Mouse (Mus musculus): ENCODE results near the gene C1qa. TPM values are rescaled to one million over a fixed set of nuclear protein-coding genes. Genes with fewer than 3 reads are reported as not detected.

The C1qa gene
- polyA plus RNA-seq, 1 experiment from 2014 or later: 4.5 TPM

DNA sequence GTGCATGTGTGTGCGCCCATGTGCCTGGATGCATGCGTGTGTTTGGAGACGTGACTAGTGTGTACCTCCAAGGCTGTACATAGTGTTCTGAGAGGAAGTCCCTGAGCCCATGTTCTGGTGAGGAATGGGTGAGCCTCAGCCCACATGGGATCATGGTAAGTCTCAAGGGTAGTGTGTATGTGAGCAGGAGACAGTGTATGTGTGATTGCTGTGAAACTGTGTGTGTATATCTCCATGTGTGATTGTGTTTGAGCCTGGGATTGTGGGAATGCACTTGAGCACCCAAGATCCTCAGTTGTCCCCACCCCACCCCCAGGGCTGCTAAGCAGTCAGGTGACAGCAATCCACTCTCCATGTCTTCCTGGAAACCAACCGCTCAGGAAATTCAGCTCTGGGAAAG lies 3.8 kb downstream of the C1qa start:
- no peaks in the 10 kb centered on the region for H3K9me3 ChIP-seq
- H3K27ac ChIP-seq: no peak overlapping the region
- H3K4me1 ChIP-seq: peaks cover 26% of the 10 kb centered on the region
- H3K27me3 ChIP-seq (ENCODE audit: poor library complexity, severe bottlenecking): peaks cover 69% of the 10 kb centered on the region
- H3K4me3 ChIP-seq: no peak overlapping the region
- DNase-seq (ENCODE audit: extremely low spot score, low spot score): no peak
- H3K36me3 ChIP-seq (replicated peaks): no peaks in the 10 kb centered on the region
- WGBS: 69% methylated on average over 4 of the region's 4 CpGs

DNA sequence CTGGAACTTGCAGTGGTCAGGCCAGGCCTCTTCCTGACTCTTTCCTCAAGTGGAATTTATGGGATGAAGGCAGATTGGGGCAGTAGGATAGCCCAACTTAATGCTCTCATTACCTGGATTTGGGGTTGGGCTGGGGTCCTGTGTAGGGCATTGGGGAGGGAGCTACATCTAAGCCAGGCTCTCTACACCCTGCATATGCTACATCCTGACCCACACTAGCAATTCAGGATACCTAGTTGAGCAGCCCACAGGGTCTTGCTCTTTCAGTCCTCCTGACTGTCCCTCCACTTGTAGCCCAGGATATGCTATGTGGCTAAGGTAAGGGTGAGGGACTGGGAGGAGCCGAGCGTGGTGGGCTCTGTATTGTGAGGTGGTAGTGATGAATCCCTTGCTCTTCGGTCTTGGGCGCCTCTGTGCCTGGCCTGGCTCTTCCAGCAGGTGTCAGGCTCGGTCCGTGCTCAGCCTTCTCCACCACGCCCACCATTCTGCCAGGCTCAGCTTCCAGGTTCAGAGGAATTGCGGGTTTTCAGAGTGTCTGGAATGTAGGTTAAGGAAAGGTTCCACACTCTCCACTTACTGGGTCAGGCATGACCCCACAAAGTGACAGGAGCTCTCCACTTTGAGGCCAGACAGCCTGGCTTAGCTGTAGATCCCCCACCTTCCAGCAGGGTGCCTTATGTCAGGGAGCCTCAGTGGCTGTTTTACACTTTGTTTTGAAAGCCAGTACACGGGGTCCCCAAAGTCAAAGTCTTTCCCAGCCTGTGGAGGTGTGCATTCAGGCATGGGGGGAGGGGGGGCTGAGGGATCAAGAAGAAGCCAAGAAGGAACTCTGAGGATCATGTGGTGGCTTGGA lies 4.7 kb downstream of the C1qa start:
- 7% methylated on average over 9 of the region's 9 CpGs for WGBS
- Histone ChIP-seq H3K27ac (no peak overlapping the region), H3K9me3 (no peaks in the 10 kb centered on the region), H3K36me3 (replicated peaks) (no peaks in the 10 kb centered on the region), H3K4me3 (no peak overlapping the region), H3K4me1 (peaks cover 26% of the 10 kb centered on the region), H3K27me3 (ENCODE audit: poor library complexity, severe bottlenecking) (peaks cover 69% of the 10 kb centered on the region)
- peak; percentile 59 for DNase-seq (ENCODE audit: extremely low spot score, low spot score)

DNA sequence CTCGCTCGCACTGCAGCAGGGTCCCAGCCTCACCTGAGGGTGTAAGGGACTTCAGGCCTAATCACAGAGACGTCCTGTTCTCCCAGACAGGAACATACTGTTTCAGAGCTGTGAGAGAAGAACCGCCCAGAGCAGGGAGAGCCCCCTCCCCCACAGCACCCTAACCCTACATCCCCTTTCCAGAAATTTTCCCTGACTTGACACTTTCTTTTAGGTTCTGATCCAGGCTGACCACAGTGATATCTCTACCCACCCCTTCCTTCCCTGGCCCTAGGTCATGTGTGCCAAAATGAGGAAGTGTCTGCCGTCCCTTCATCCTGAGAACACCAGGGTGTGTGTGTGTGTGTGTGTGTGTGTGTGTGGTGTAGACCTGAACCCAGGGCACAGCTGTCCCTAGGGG lies 5.8 kb downstream of the C1qa start, which contains the start of gene C1qc:
Gene C1qc (minus strand): TSS at position 255 of the 400 bp plus-strand sequence.
- Histone ChIP-seq H3K4me1 (peaks cover 26% of the 10 kb centered on the region), H3K36me3 (replicated peaks) (no peaks in the 10 kb centered on the region), H3K27ac (no peak within 1 kb of the TSS), H3K4me3 (no peak within 1 kb of the TSS), H3K9me3 (no peaks in the 10 kb centered on the region), H3K27me3 (ENCODE audit: poor library complexity, severe bottlenecking) (peaks cover 64% of the 10 kb centered on the region)
- no peak for DNase-seq (ENCODE audit: extremely low spot score, low spot score)
- 64% methylated on average over 5 of the region's 5 CpGs for WGBS

DNA sequence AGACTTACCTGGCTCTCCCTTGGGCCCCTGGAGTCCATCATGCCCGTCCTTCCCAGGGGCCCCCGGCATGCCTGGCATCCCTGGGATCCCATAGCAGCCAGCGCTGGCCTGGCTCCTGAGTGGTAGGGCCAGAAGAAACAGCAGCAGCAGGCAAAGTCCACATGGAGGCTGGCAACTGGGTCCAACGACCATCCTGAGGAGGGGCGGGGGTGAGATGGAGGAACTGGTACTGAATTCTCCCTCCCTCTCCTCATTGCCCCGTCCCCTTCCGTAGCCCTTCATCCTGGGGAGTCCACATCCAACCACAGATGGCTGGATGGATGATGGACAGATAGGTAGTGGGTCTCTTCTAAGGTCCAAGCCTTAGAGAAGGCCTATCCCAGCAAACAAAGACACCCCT lies 6.2 kb downstream of the C1qa start:
- peaks cover 26% of the 10 kb centered on the region for H3K4me1 ChIP-seq
- H3K27ac ChIP-seq: no peak overlapping the region
- H3K36me3 ChIP-seq (replicated peaks): no peaks in the 10 kb centered on the region
- H3K4me3 ChIP-seq: no peak overlapping the region
- no peaks in the 10 kb centered on the region for H3K9me3 ChIP-seq
- WGBS: 66% methylated on average over 7 of the region's 7 CpGs
- DNase-seq (ENCODE audit: extremely low spot score, low spot score): no peak
- peaks cover 59% of the 10 kb centered on the region for H3K27me3 ChIP-seq (ENCODE audit: poor library complexity, severe bottlenecking)

DNA sequence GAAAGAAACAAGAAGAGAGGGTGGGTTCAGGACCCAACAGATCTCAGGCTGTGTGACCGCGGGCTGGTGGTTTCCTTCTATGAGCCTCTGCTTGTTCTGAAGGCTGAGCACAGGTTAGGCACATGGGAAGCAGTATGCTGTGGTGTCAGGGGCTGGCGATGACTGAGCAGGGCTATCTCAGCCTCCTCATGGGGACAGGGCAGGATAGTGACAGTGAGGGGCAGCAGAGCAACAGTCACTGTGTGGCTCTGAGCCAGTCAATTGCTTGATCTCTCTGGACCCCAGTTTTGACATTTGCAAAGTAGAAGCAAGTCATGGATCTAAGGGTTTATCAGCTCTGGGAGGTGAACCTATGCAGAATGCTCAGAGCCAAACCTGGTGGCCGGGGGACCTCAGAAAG lies 7.5 kb downstream of the C1qa start:
- 85% methylated on average over 4 of the region's 4 CpGs for WGBS
- Histone ChIP-seq H3K4me3 (no peak overlapping the region), H3K36me3 (replicated peaks) (no peaks in the 10 kb centered on the region), H3K27me3 (ENCODE audit: poor library complexity, severe bottlenecking) (peaks cover 47% of the 10 kb centered on the region), H3K4me1 (peaks cover 21% of the 10 kb centered on the region), H3K27ac (no peak overlapping the region), H3K9me3 (no peaks in the 10 kb centered on the region)
- DNase-seq (ENCODE audit: extremely low spot score, low spot score): no peak

DNA sequence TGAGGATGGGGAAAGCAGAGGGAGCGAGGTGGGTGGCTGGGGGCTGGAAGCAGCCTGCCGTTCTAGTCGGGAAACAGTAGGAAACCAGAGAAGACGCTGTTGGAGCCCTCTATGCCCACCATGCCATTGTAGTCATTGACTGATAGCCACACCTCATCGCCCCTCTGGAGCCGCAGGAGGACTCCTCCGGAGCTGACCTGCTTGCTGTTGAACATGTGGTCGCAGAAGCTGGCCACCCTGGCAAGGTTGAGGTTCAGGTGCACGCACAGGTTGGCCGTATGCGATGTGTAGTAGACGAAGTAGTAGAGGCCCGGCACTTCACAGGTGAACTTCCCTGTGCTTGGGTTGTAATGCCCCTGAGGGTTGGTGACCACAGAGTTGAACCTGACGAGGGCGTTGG lies 8.6 kb downstream of the C1qa start:
- 94% methylated on average over 15 of the region's 15 CpGs for WGBS
- no peak for DNase-seq (ENCODE audit: extremely low spot score, low spot score)

DNA sequence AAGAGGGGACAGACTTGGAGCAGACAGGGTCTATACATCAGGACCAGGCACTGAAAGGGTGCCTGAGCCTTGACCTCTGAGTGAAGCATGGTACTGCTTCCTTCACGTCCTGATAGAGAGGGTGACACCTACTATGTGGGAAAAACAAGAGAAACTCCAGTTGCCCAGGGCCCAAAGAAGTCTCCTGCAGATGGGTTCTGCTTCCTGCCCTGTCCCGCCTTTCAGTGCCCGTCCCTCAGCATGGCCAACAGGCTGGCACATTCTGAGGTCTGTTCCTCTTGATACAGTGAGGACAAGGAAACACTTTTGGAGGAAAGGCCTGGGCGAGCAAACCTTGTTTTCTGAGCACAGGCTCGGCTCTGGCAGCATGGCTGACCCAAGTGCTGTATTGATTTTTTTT lies 10.9 kb downstream of the C1qa start:
- no peak overlapping the region for H3K4me3 ChIP-seq
- H3K27me3 ChIP-seq (ENCODE audit: poor library complexity, severe bottlenecking): peaks cover 13% of the 10 kb centered on the region; the same call in 1 of the 2 replicates
- DNase-seq (ENCODE audit: extremely low spot score, low spot score): no peak
- WGBS: 76% methylated on average over 5 of the region's 5 CpGs
- no peaks in the 10 kb centered on the region for H3K9me3 ChIP-seq
- no peak overlapping the region for H3K27ac ChIP-seq
- H3K36me3 ChIP-seq (replicated peaks): no peaks in the 10 kb centered on the region
- no peaks in the 10 kb centered on the region for H3K4me1 ChIP-seq

More for the DNA sequence above, 8.6 kb downstream of the C1qa start:
- peaks cover 35% of the 10 kb centered on the region for H3K27me3 ChIP-seq (ENCODE audit: poor library complexity, severe bottlenecking)
- H3K36me3 ChIP-seq (replicated peaks): no peaks in the 10 kb centered on the region
- no peaks in the 10 kb centered on the region for H3K9me3 ChIP-seq
- H3K4me3 ChIP-seq: no peak overlapping the region
- no peak overlapping the region for H3K27ac ChIP-seq
- H3K4me1 ChIP-seq: peaks cover 11% of the 10 kb centered on the region

DNA sequence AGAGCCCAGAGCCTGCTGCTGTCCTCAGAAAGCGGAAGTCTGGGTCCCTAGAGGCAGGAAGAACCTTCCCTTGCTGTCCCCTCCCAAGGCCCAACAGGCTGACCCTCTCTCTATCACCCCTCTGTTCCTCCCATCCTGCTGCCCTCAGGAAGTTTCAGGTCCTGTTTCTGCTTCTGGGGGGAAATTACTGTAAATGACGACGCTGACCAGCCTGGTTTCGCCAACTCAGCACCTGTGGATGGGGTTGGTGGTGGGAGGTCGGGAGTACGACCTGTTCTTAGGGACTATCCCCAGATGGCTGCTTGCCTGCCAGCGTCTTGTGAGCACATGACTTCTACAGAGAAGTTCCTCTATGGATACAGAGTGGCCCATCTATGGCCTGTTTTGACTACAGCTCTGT lies 12.5 kb downstream of the C1qa start, which contains the start of gene C1qb:
Gene C1qb (minus strand): TSS at position 87 of the 400 bp plus-strand sequence.
- H3K27ac ChIP-seq: no peak within 1 kb of the TSS
- no peaks in the 10 kb centered on the region for H3K4me1 ChIP-seq
- H3K4me3 ChIP-seq: no peak within 1 kb of the TSS
- DNase-seq (ENCODE audit: extremely low spot score, low spot score): no peak
- H3K9me3 ChIP-seq: no peaks in the 10 kb centered on the region
- H3K27me3 ChIP-seq (ENCODE audit: poor library complexity, severe bottlenecking): peaks cover 5% of the 10 kb centered on the region; the same call in 1 of the 2 replicates
- no peaks in the 10 kb centered on the region for H3K36me3 ChIP-seq (replicated peaks)
- WGBS: 82% methylated on average over 7 of the region's 7 CpGs

DNA sequence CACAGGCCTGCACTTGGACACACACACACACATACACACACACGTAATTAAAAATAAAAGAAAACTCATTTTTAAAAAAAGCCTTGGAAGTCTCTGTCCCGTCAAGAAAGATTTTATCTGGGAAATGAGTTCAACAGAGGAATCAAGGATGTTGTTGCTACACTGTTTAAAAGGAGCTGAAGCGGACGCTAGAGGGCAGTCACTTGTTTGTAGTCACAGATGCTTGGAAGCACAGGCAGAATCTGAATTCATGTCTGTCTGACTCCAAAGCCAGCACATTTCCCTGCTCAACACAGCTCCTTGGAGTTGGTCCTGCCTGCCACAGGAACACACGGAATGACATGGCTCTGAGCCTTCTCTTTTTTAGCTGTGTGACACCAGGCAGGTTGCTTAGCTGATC lies 20.0 kb downstream of the C1qa start:
- H3K36me3 ChIP-seq (replicated peaks): no peaks in the 10 kb centered on the region
- H3K9me3 ChIP-seq: no peaks in the 10 kb centered on the region
- no peak overlapping the region for H3K27ac ChIP-seq
- DNase-seq (ENCODE audit: extremely low spot score, low spot score): no peak
- H3K27me3 ChIP-seq (ENCODE audit: poor library complexity, severe bottlenecking): no peaks in the 10 kb centered on the region; the same call in 1 of the 2 replicates
- no peak overlapping the region for H3K4me3 ChIP-seq
- no peaks in the 10 kb centered on the region for H3K4me1 ChIP-seq
- WGBS: 24% methylated on average over 5 of the region's 5 CpGs

DNA sequence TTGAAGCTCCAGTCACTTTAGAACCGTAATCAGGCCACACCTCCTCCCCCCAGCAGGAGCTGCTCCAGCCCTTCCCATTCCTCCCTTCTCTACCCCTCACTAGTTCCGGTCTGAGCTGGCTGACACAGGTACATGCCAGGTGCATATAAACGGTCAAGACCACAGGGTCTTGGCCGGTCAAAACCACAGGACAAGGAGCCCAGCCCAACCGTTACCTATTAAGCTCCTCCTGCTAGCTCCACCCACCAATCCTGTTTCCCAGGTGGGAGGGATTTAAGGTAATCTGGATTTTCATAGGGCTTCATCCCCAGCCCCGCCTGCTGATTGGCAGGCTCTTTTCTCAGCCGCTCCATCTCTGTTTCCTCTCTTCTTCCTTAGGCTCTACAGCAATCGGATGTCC lies 20.4 kb downstream of the C1qa start:
- 53% methylated on average over 8 of the region's 8 CpGs for WGBS
- no peaks in the 10 kb centered on the region for H3K36me3 ChIP-seq (replicated peaks)
- H3K9me3 ChIP-seq: no peaks in the 10 kb centered on the region
- no peak for DNase-seq (ENCODE audit: extremely low spot score, low spot score)
- H3K27ac ChIP-seq: no peak overlapping the region
- H3K4me1 ChIP-seq: no peaks in the 10 kb centered on the region
- no peaks in the 10 kb centered on the region; the same call in 1 of the 2 replicates for H3K27me3 ChIP-seq (ENCODE audit: poor library complexity, severe bottlenecking)
- no peak overlapping the region for H3K4me3 ChIP-seq

DNA sequence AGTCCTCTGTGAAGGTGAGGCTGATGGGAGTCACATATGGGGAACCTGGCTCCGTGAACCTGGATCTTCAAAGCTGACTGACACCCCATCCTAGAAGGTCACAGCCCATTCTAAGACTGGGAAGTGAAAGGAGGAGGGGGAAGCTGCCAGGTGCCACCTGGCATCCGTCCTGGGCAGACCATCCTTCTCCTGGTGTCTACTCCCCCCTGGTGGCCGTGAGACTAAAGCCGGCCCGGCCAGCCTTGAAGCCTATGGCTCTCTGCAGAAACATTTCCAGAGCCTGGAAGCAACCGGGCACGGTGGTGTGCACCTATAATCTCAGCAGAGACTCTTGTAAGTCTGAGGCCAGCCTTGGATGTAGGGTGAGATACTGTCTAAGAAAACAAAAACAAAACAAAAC lies 21.6 kb downstream of the C1qa start:
- no peaks in the 10 kb centered on the region for H3K36me3 ChIP-seq (replicated peaks)
- no peaks in the 10 kb centered on the region; the same call in 1 of the 2 replicates for H3K27me3 ChIP-seq (ENCODE audit: poor library complexity, severe bottlenecking)
- DNase-seq (ENCODE audit: extremely low spot score, low spot score): peak; percentile 51
- no peaks in the 10 kb centered on the region for H3K4me1 ChIP-seq
- no peaks in the 10 kb centered on the region for H3K9me3 ChIP-seq
- no peak overlapping the region for H3K27ac ChIP-seq
- 26% methylated on average over 7 of the region's 7 CpGs for WGBS
- no peak overlapping the region for H3K4me3 ChIP-seq

DNA sequence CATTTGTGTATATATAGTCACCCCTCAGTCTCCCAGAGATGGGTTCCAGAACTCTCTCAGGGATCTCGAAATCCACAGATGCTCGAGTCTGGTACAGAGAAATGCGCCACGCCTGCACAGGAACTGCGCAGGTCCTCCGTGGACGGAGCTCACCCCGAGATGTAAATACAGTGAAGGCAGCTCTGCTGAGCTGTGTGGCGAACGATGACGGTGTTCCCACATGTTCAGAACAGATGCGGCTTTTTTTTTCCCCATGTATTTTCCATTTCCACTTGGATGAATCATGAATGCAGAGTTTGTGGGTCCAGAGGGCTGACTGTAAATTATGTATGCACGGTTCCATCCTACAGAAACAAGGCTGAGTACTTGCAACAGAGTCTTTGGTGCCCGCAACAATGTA lies 23.6 kb downstream of the C1qa start:
- no peaks in the 10 kb centered on the region for H3K9me3 ChIP-seq
- no peak overlapping the region for H3K4me3 ChIP-seq
- no peak for DNase-seq (ENCODE audit: extremely low spot score, low spot score)
- WGBS: 95% methylated on average over 14 of the region's 14 CpGs
- H3K4me1 ChIP-seq: no peaks in the 10 kb centered on the region
- no peak overlapping the region for H3K27ac ChIP-seq
- H3K27me3 ChIP-seq (ENCODE audit: poor library complexity, severe bottlenecking): no peaks in the 10 kb centered on the region; the same call in 1 of the 2 replicates
- no peaks in the 10 kb centered on the region for H3K36me3 ChIP-seq (replicated peaks)

DNA sequence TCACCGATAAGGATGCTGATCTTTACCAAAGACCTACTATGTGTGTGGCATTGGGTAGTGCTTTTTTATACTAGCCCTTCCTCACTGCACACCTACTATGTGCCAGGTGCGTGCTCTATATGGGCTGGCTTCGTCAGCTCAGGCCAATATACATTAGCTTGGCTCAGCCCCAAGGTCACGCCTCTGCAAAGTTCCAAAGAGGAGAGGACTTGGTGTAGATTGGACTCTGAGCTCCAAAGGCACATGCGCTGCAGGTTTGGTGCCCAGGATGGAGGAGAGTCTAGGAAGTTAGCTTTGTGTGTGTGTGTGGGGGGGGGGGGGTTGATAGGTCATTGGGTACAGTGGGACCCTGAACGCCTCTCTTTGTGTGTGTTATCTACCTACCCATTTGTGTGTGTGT lies 30.2 kb downstream of the C1qa start:
- H3K9me3 ChIP-seq: no peaks in the 10 kb centered on the region
- H3K36me3 ChIP-seq (replicated peaks): no peaks in the 10 kb centered on the region
- H3K4me1 ChIP-seq: peaks cover 51% of the 10 kb centered on the region
- DNase-seq (ENCODE audit: extremely low spot score, low spot score): no peak
- H3K27me3 ChIP-seq (ENCODE audit: poor library complexity, severe bottlenecking): peaks cover 20% of the 10 kb centered on the region
- H3K27ac ChIP-seq: peak overlapping the region; percentile 5; the same call in 1 of the 2 replicates
- 89% methylated on average over 6 of the region's 6 CpGs for WGBS
- no peak overlapping the region for H3K4me3 ChIP-seq

Measured in forebrain, embryonic 10.5 days (tissue).